Mouse (Mus musculus) stomach, postnatal 0 days (tissue): Measurements from ENCODE around the gene Gadl1.

Experiments
- CTCF ChIP-seq: IDR thresholded peaks from 2 replicates; pipeline ENCODE4 v1.5.1; 2016; ENCODE audit warnings: antibody characterized with exemption, low read depth, mild to moderate bottlenecking, moderate library complexity
- EP300 ChIP-seq: optimal IDR thresholded peaks from 2 replicates; pipeline ENCODE3; 2016; ENCODE audit warnings: antibody characterized with exemption

DNA sequence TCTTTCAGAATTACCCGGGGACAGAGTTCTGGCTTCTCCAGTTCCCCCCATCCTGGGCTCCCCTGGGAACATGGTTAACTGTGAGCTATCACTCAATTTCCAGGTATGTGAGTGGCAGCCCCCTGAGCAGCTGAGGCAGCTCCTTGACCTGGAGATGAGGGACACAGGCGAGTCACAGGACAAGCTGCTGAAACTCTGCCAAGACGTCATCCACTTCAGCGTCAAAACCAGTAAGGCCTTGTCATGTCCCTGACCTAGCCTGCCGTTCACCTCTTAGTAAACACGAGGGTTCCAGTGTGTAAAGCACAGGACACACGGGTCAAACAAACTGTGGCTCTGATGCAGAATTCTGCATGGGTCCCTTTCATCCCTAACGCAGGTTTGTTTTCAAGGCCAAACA is 31.9 kb downstream of the Gadl1 start:
- TF ChIP-seq CTCF (no peak), EP300 (no peak)
